Mouse (Mus musculus): ENCODE data around the gene Socs1.
"Not testable (repeated sequence)": the region's sequence is repeated elsewhere in the genome, so short reads cannot be mapped to it uniquely, and the experiment has no call there.

Gene Socs1

GRCm38 (mm10) chr16:10785371-10786231 is at the start of gene Socs1:
Gene Socs1 (minus strand): TSS chr16:10785536.
- DNase-seq (ENCODE audit: low spot score in 2 of 2): peak; percentile 68 to 72

GRCm38 (mm10) chr16:10834542-10834910 is 49.2 kb upstream of the Socs1 start:
- no peak for DNase-seq (ENCODE audit: low spot score in 2 of 2)

- no peak for DNase-seq (ENCODE audit: low spot score in 2 of 2)
Measured at GRCm38 (mm10) chr16:10828461-10828805, 43.1 kb upstream of the Socs1 start.

GRCm38 (mm10) chr16:10827766-10828460 is 42.6 kb upstream of the Socs1 start:
- no peak for DNase-seq (ENCODE audit: low spot score in 2 of 2)

- DNase-seq (ENCODE audit: low spot score in 2 of 2): no peak
Measured at GRCm38 (mm10) chr16:10827269-10827668, 41.9 kb upstream of the Socs1 start.

GRCm38 (mm10) chr16:10825840-10826239 is 40.5 kb upstream of the Socs1 start:
- no peak for DNase-seq (ENCODE audit: low spot score in 2 of 2)

- no peak for DNase-seq (ENCODE audit: low spot score in 2 of 2)
Measured at GRCm38 (mm10) chr16:10824536-10824935, 39.2 kb upstream of the Socs1 start.

- no peak for DNase-seq (ENCODE audit: low spot score in 2 of 2)
Measured at GRCm38 (mm10) chr16:10821387-10821786, 36.1 kb upstream of the Socs1 start.

GRCm38 (mm10) chr16:10819966-10820365 is 34.6 kb upstream of the Socs1 start:
- DNase-seq (ENCODE audit: low spot score in 2 of 2): no peak

GRCm38 (mm10) chr16:10818579-10819135 is 33.3 kb upstream of the Socs1 start:
- no peak for DNase-seq (ENCODE audit: low spot score in 2 of 2)

- DNase-seq (ENCODE audit: low spot score in 2 of 2): no peak
Measured at GRCm38 (mm10) chr16:10814864-10815263, 29.5 kb upstream of the Socs1 start.

GRCm38 (mm10) chr16:10813726-10814125 is 28.4 kb upstream of the Socs1 start:
- no peak for DNase-seq (ENCODE audit: low spot score in 2 of 2)

GRCm38 (mm10) chr16:10812865-10813371 is 27.6 kb upstream of the Socs1 start, which contains the start of gene Gm11172:
Gene Gm11172 (plus strand): TSS chr16:10812915.
- DNase-seq (ENCODE audit: low spot score in 2 of 2): no peak

GRCm38 (mm10) chr16:10810376-10810775 is 25.0 kb upstream of the Socs1 start:
- DNase-seq (ENCODE audit: low spot score in 2 of 2): no peak

GRCm38 (mm10) chr16:10805789-10806527 is 20.6 kb upstream of the Socs1 start, which contains the start of gene Prm1:
Gene Prm1 (minus strand): TSS chr16:10805839.
- no peak for DNase-seq (ENCODE audit: low spot score in 2 of 2)

- DNase-seq (ENCODE audit: low spot score in 2 of 2): not testable (repeated sequence)
Measured at GRCm38 (mm10) chr16:10802420-10802819, 17.1 kb upstream of the Socs1 start.

- no peak for DNase-seq (ENCODE audit: low spot score in 2 of 2)
Measured at GRCm38 (mm10) chr16:10796034-10796433, 10.7 kb upstream of the Socs1 start, which contains the start of gene Prm2. Gene Prm2 (minus strand): TSS chr16:10796134.

- no peak for DNase-seq (ENCODE audit: low spot score in 2 of 2)
Measured at GRCm38 (mm10) chr16:10790702-10791101, 5.4 kb upstream of the Socs1 start, which contains the start of gene Prm3. Gene Prm3 (minus strand): TSS chr16:10790914.

- DNase-seq (ENCODE audit: low spot score in 2 of 2): no peak
Measured at GRCm38 (mm10) chr16:10788866-10789265, 3.5 kb upstream of the Socs1 start.

GRCm38 (mm10) chr16:10788271-10788670 is 2.9 kb upstream of the Socs1 start, which contains the start of gene Tnp2:
Gene Tnp2 (minus strand): TSS chr16:10788660.
- DNase-seq (ENCODE audit: low spot score in 2 of 2): no peak

- no peak for DNase-seq (ENCODE audit: low spot score in 2 of 2)
Measured at GRCm38 (mm10) chr16:10787548-10788058, 2.3 kb upstream of the Socs1 start.
